Mouse (Mus musculus) ES-E14 (cell line): ENCODE measurements around the gene Sall1.

Experiments used
- CHD2 ChIP-seq: IDR thresholded peaks from 2 replicates; pipeline ENCODE4 v1.6.1; 2014; ENCODE audit warnings: mild to moderate bottlenecking, low read depth, low read length, inconsistent platforms
- MAFK ChIP-seq: IDR thresholded peaks from 2 replicates; pipeline ENCODE4 v1.6.1; 2014; ENCODE audit warnings: mild to moderate bottlenecking, low read depth, low read length, inconsistent platforms; ENCODE audit not compliant: insufficient read depth
- ZNF384 ChIP-seq: IDR thresholded peaks from 2 replicates; pipeline ENCODE4 v1.6.1; 2012; ENCODE audit warnings: low read depth, low read length, inconsistent platforms

DNA sequence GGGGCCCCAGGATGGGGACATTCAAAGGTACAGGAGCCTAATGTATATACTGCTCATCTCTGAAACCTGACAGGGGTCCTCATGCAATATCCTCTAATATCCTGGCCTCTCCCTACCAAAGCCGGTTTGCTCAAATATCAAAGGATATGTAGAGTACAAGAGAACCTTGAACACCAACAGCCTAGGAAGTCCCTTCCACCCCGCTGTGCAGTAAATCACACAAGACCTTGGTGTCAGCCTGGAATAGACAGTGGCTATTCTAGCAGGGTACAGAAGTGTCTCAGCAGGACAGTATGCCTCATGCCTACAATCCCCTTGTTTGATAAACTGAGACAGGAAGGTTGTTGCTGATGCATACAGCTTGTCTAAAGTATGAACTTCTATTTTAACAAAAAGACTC is 46.7 kb downstream of the Sall1 start:
- TF ChIP-seq MAFK, result no peak
- TF ChIP-seq ZNF384, result no peak
- TF ChIP-seq CHD2, result no peak
